Mouse (Mus musculus): Measurements from ENCODE around the gene Arpp21.
"Not testable (repeated sequence)": the region's sequence is repeated elsewhere in the genome, so short reads cannot be mapped to it uniquely, and the experiment has no call there.

The Arpp21 gene

DNA sequence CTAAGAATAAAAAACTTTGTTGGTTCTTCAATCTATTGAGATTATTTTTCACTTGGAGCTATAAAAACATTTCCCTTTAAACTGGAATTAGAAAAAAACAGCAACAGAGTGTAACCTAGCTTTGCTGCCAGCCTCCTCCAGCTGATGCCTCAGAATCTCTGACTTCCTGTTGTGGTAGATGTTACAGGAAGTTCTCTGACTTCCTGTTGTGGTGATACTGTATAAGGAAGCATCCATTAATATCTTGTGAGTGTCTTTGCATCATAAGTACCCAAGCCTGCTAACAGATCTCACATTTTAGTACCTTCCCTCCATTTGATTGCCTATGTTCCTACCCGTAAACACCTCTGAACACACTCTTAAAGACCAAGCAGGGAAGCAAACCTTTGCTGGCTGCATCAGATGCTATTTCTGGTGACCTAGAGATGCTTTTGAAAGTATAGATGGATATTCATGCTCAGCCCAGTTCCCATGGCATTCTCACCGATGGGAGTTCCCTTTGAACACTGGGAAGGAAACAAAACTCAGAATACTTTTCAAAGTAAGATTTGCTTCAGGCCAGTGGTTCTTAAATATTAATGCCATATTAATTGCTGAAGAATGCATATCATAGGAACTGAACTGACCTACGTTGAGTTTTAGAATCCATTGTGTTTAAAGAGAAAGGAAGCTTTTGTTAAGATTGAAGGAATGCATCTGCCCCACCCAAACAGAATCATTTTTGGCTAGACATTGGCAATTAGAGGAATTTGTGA is 134.7 kb downstream of the Arpp21 start:
- no peak for DNase-seq (ENCODE audit: low spot score)

DNA sequence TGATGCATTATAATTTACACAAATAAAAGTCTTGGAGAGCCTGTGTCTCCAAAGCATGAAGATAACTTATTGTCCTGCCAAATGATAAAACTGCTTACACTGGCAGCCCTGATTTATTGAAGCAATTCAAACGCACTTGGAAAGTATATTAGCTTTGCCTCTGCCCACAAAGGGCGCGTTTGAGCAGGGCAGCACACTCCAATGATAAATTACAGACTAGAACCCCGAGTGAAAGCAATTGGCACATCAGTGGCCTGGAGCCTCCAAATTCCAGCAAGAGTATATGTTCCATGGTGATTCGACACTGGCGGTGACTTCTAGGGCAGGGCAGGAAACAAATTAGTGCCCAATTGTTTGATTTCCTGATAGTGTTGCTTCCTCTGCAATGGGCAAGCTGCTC is 137.5 kb downstream of the Arpp21 start:
- no peak for DNase-seq (ENCODE audit: low spot score)

DNA sequence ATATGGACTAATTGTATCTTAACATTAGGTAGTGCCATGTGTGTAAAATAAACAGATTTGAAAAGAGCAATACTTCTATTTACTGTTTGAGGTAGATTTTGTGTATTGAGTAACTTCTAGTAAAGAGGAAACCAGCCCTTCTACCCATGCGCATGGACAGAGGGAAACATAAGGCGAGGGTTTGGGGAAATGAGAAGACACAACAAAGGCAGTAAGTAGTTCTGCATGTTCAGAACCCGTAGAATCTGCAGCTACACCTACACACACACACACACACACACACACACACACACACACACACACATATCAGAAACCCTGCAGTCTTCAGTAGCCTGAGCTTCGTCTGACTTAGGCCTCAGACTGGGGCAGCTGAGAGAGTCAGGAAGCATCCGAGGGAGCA is 140.0 kb downstream of the Arpp21 start:
- DNase-seq (ENCODE audit: low spot score), result no peak

DNA sequence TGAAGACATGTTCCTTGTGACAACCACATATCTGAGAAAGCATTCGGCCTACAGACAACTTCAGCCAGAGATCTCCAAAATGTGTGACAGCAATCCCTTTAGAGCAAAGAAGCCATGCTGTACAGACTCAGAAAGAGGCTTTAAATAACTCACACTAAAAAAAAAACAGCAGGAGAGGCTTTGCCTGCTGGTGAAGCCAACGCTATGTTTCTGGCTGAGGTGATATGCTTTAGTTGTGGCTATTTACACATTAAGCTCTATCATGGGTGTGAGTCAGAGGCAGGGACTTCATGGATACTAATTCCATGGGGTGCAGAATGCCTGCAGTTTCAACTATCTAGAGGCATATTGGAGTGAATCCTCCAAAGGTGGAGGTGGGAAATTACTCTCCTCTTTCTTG is 140.5 kb downstream of the Arpp21 start:
- DNase-seq (ENCODE audit: low spot score), result no peak

DNA sequence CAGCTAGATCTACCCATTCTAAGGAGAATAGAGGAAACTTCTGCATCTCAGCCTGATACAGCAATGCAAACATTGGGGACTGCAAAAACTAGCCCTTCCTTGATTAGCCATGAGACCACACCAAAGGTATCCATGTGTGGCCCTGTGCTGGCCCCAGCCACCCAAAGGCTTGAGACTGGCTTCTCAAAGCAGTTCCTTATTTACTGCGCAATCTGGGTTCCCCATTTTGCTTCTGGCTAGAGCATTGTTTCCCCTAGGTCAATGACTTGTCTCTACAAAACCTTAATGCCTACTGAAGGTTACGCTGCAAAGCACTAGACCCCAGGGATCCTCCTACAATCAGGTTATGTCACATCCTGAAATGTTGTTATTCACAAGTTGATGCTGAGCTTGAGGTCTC is 156.8 kb downstream of the Arpp21 start:
- DNase-seq (ENCODE audit: low spot score), result no peak

DNA sequence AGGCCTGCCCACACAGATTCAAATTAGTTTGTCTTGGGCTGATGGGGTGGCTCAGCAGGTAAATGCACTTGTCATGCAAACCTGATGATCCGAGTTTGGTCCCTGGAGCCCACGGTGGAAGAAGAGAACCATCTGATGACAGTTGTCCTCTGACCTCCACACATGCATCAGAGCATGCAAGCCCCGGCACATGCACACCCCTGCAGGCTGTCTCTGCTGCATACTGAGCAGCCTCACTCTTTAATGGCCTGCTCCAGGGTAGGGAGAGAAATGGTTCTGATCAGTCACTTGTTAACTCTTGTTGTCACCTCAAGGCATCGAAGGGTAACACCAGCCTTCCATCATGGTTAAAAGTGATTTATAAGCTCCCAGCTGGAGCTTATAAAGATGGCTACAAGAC is 157.3 kb downstream of the Arpp21 start:
- no peak for DNase-seq (ENCODE audit: low spot score)

DNA sequence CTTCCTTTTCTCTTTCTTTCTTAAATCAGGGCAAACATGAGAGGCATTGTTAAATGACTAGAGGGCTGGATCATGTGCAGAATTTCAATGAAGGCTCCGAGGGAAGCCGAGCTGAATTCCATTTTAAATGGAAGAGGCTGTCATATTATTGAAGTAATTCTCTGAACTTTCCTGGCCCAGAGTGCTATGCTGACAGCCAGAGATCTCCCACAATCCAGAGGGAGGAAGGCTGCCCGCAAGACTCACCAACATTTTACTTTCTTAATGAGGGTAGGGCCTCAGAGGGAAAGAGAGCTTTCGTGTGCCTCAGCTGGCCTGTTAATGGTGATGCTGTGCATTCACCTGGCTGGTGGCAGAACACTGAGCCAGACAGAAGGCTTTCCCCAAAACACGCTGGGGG is 160.5 kb downstream of the Arpp21 start:
- DNase-seq (ENCODE audit: low spot score), result no peak

DNA sequence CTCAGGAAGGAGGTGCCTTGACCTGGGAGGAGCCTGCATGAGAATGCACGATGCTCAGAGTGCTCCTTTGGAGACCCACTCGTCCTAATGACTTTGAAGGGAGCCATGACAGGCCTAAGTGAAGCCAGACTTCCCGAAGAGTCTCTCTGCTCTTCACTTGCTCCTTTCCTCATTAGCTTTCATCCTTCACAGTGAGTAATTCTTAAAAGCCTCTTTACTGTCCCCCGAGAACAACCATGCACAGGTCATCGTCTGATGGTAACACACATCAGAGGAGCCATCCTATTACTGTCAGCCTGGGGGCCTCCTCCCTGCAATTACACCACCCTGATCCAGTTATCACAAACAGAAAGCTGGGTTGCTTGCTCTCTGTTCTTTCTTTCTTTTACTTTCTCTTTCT is 160.9 kb downstream of the Arpp21 start:
- no peak for DNase-seq (ENCODE audit: low spot score)

DNA sequence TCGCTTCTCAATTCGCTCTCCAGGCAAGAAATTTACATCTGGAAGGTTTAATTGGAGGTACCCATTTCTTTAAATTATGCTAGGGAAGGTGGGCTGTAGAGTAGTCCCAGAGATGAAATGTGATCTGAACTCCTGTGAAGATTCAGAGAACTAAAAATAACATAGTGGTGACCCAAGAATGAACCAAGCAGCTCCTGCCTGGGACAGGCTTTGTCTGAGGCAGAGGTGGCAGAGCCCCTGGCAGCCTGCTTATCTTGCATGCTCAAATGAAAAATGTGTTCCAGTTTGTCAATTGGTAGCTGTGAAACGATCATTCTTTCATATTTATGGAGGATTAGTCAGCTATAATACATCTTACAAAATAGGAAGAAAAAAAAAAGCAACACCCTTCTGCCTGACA is 164.4 kb downstream of the Arpp21 start:
- DNase-seq (ENCODE audit: low spot score), result no peak

DNA sequence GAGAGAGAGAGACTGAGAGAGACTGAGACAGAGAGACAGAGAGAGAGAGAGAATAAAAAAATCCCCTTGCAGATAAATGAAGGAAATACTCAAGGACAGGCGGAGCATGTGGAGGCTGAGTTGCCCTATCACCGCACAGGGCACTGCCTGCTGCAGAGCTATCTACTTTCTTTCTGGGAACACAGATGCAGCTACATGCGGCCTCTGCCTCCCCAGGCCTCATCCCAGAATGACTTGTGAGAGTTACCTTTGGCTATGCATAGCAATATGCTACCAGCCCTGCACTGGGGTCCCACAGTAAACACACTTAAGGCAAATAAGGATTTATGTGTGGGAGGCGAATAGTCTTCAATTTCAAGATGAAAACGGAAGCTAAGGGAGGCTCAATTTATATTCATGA is 164.8 kb downstream of the Arpp21 start:
- no peak for DNase-seq (ENCODE audit: low spot score)

DNA sequence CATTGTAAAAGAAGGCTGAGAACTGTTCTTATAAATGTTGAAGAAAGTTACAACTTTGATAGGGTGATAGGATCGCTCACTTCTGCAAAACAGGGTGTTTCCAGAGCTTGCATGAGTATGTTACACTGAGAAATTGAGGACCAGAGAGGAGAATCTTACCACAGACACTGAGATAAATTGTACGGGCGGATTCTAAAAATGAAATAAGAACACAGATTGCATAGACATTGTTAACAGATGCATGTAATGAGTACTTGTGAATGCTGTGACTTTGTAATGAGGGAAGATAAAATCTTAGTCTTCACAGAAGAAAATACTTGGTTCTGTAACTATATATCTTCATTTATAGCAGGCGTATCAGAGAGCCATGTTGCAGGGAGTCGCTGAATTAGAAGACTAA is 167.5 kb downstream of the Arpp21 start:
- DNase-seq (ENCODE audit: low spot score), result no peak

DNA sequence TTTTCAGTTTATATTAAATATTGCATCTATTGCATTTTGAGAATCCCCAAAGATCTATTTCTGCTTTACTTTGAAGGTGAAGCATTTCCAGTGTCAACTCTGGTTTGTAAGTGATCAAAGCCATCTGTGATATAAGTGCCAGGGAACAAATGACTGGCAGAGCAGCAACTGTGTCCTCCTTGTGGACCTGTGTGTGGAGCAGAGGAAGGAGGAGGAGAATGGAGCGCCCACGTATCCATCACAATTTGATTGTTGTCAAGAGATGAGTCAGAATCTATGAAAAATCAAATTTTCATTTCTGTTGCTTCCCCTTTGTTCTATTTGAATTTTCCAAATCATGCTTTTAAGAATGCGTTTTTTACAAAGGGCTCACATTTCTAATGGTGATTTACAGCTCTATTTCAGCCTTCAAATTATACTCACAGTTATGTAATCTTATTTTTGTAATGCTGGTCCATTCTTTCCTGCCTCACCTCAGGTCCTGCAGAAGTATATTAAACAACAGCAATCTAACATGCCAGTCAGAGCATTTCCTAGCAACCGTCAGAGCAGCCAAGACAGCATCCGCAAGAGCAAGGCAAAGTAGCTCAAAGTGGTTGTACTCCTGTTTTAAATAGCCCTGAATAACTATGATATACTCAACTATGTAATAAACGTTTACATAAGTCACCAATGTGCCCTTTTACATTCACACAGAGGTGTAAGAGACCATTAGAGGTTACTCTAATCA is 174.9 kb downstream of the Arpp21 start:
- DNase-seq (ENCODE audit: low spot score), result no peak

DNA sequence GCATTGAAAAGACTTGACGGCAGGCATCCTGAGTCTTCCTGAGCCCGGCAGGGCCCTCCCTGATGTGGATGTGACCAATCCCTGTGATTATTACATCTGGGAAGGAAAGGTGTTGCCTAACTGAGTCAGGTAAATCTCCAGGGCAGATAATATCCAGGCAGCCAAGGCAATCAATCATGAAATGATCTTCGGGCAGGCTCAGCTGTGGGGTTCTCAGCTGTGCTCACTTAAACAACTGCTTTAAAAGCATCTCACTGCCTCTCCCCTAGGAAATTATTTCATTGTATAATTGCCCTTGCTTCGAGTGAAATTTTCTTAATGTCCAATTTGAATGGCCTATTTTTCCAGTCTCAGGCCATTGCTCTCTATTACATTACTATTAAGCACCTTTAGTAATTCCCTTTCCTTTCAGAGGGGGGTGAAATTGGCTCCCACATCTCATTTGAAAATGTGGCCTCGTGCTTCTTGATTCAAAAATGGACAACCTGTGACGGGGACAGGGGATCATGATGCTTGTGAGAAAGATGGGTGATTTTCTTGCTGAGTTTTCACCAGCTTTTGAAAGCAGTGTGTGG is 180.8 kb downstream of the Arpp21 start:
- no peak for DNase-seq (ENCODE audit: low spot score)

DNA sequence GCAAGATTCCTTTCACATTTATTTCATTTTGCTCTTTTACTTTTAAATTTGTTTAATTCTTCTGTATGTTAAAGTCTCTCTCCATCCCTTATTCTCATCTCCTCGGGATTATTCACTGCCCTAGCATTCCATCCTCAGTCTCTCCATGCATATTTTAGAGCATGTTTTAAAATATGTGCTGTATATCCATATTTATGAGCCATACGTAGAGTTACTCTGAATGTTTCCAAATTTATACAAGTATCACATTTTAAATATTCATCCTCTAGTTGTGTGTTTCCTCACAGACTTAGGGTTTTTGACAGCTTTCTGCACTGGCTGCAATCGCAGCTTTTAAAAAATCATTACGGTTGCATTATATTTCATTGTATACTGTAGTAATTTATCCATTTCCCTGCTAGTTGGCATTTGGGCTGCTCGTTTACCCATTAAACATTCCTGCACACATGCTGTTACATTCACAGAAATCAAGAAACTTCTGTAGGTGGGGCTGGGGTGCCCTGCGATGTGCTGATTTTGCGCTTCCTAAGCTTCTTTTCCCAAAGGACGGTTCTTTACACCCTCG is 187.8 kb downstream of the Arpp21 start:
- no peak for DNase-seq (ENCODE audit: low spot score)

DNA sequence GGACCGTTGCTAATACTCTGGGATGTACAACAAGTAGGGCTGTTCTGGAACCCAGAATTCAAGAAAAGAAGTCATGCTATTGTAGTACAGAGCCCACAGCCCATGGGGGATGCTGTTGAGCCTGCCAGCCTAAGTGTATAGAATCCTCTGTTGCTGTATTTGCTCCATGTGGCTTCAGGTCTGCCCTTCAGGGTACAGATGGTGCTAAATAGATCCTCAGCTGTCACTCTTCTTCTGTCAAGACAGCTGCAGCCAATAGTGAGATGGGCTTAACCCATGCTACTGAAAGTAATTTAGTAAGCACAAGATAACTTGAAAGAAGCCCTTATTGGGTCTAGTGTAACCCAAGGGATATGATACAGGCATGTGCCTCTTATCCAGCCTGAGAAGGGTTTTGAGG is 195.2 kb downstream of the Arpp21 start:
- DNase-seq (ENCODE audit: low spot score), result no peak

DNA sequence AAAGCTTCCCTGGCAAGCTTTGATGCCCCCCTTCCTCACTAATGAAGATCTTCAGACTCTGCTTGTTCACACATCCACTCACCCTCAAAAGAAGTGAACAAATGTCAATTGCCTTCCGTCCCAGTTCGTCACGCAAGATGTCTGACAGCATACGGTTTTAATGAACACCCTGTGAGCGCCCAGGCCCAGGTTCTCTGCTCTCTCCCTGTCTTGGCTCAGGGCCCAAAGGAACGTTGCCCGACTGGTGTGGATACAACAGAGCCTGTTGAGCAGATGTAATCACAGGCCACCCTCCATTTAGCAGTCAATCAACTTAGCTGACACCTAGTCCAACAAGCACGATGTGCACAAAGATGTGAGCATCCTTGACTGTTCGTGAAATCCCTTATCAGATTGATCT is 198.0 kb downstream of the Arpp21 start:
- DNase-seq (ENCODE audit: low spot score), result no peak

DNA sequence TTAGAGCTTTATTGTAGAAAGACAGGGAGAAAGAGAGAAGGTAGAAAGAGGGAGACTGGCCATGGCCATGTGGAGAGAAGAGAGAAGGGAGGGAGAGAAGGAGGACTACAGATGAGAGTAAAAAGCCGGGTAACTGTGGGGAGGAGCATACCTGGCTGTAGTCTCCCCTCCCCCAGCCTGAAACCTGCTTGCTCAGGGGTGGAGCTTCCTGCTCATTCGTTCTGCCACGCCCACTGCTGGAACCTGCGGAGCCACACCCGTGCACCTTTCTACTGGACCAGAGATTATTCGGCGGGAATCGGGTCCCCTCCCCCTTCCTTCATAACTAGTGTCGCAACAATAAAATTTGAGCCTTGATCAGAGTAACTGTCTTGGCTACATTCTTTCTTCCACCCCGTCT is 201.9 kb downstream of the Arpp21 start:
- DNase-seq (ENCODE audit: low spot score), result not testable (repeated sequence)

DNA sequence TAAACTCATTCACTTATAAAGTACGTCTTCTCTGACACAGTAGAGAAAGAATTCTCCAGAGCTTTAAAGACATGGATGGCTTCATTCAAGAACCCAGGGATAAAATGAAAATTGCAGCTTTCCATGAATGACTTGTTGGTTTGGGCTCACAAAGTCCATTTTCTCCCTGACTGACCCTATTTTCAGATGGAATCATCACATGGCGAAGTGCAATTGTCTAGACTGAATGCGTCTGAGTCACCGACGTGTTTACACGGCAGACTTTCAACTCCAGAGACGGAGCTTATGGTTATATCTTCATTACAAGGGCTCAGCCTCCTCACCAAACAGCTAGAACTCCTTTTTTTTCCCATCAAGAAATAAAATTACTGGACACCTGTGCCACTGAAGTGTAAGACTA is 203.6 kb downstream of the Arpp21 start:
- DNase-seq (ENCODE audit: low spot score), result no peak

DNA sequence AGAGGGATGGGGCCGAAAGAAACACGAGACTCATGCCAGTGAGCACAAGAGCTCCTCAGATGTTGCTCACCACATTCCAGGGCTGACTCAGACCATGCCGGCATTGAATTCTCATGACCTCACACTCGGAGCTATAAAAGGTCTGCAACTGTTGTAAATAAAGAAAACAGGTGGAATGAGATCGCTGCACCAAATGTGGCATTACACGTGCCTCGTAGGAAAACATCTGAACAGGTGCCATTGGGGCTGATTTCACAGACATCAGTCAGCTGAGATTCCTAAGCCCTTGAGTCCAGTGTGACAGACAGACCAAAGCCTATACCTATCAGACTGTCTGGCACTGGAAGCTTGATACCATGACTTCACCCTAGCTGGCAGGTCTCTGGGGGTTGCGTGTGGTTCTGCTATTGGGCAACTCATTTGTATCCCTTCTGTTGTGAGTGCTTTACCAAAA is 212.1 kb downstream of the Arpp21 start:
- DNase-seq (ENCODE audit: low spot score), result no peak

DNA sequence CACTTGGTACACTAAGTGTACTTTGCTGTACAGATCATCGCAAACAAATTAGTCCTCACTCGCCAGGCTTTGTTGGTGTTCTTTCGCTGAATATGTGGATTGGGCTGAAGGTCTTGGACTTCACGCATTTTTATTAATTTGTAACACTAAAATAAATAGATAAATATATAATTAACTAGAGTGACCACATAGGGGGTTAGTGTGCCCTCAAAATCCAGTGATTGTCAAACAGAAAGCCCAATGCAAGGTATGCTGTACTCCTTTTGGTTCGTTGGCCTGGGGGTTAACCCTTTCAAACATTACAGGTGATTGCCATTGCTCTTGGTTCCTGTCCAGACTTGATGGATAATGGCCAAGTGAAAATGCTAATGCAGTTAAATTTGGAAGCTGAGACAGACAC is 212.6 kb downstream of the Arpp21 start:
- DNase-seq (ENCODE audit: low spot score), result no peak

Data from ovary, postnatal 14 days (tissue).